Mouse (Mus musculus) kidney, embryonic 16.5 days (tissue): ENCODE measurements at regions not wholly inside any gene's neighbourhood (a gene's known extent, or its start where the extent isn't known, plus 50 kb on each side); places are given as distances from the start of the nearest gene placed in this dataset.

Source experiments
- ATAC-seq: fragments of 200-750 bp; cut with Nextera tagmentation; 2 replicates; pipeline ENCODE4 v1.8.0; 2017; ENCODE audit warnings: moderate TSS enrichment; ENCODE audit not compliant: low FRiP score, low TSS enrichment
- H3K27ac ChIP-seq: fragments of 300-500 bp; sonication (generic); 2 replicates; pipeline ENCODE4 v1.5.1; 2014; ENCODE audit warnings: low read length
- H3K27me3 ChIP-seq: fragments of 300-500 bp; sonication (generic); 2 replicates; pipeline ENCODE4 v1.6.1; 2014; ENCODE audit warnings: low read length, control low read depth, mixed read lengths; ENCODE audit not compliant: insufficient read depth
- H3K36me3 ChIP-seq: fragments of 300-500 bp; sonication (generic); 2 replicates; pipeline ENCODE4 v1.6.1; 2014; ENCODE audit warnings: low read length, control low read depth, mixed read lengths; ENCODE audit not compliant: insufficient read depth
- H3K4me1 ChIP-seq: fragments of 300-500 bp; sonication (generic); 2 replicates; pipeline ENCODE4 v1.6.1; 2014; ENCODE audit warnings: low read length, control low read depth, mixed read lengths; ENCODE audit not compliant: insufficient read depth
- H3K4me2 ChIP-seq: fragments of 300-500 bp; sonication (generic); replicated peaks from 2 replicates; pipeline ENCODE4 v1.6.1; 2014; ENCODE audit warnings: low read depth, low read length
- H3K4me3 ChIP-seq: fragments of 300-500 bp; sonication (generic); 2 replicates; pipeline ENCODE4 v1.5.1; 2014; ENCODE audit warnings: mild to moderate bottlenecking, low read length
- H3K9ac ChIP-seq: fragments of 300-500 bp; sonication (generic); replicated peaks from 2 replicates; pipeline ENCODE4 v1.6.1; 2014; ENCODE audit warnings: low read length
- H3K9me3 ChIP-seq: fragments of 300-500 bp; sonication (generic); 2 replicates; pipeline ENCODE4 v1.6.1; 2016; ENCODE audit warnings: low read length, control low read depth
- WGBS: fragments of 180-500 bp; shearing (Covaris S2); extraction: QIAGEN DNeasy Blood & Tissue Kit; methylation state at CpG from one replicate; pipeline ENCODE4 v1.1.7; 2014; 5-methylcytosine and 5-hydroxymethylcytosine counted together

DNA sequence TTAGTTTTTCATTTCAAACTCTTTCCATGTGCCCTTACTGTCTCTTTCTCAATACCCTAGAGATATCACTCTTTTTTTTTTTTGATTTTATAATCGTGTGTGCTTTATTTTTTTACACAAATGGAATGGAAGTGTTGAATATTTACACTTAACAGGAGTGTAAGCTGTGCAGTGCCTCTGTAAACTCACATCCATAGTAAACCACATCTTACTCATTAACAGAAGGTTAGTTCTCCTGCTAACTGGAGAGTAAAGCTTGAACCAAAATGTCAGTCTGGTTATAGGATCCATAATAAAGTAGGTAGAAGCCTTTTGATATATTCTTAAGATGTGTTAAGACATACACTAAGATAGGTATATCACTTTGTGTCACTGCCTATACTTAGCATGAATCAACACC, 1160.5 kb upstream of the Tenm3 start:
- Histone ChIP-seq H3K36me3 (no peaks in the 10 kb centered on the region), H3K4me2 (no peak overlapping the region), H3K4me3 (no peak overlapping the region), H3K9ac (no peak overlapping the region), H3K9me3 (no peaks in the 10 kb centered on the region; the same call in 1 of the 2 replicates), H3K27ac (no peak overlapping the region), H3K27me3 (no peaks in the 10 kb centered on the region), H3K4me1 (no peaks in the 10 kb centered on the region)
- WGBS, result 44% methylated on average over 1 of the region's 1 CpGs
- ATAC-seq, result peak; percentile 73; the same call in 1 of the 2 replicates

DNA sequence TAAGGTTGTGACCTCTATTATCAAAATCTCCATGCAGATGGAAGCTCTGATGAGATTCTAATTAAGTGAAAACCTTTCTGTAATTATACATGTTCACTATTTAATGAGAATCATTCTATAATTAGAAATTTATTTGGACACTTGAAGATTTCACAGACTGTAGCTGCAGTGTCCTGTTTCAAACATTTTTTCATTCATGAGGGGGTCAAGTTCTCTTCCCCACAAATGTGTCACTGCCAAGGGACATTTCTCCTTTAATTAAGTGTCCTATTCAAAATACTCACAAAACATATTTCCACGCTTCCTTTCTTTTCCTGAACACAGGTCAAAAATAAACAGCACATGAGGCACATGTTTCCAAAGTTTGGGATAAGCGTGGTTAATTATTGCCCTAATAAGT, 1159.9 kb upstream of the Tenm3 start:
- Histone ChIP-seq H3K4me1 (no peaks in the 10 kb centered on the region), H3K9ac (no peak overlapping the region), H3K4me3 (no peak overlapping the region), H3K27me3 (no peaks in the 10 kb centered on the region), H3K4me2 (no peak overlapping the region), H3K9me3 (no peaks in the 10 kb centered on the region), H3K36me3 (no peaks in the 10 kb centered on the region), H3K27ac (no peak overlapping the region)
- no peak for ATAC-seq
- 72% methylated on average over 2 of the region's 2 CpGs for WGBS

DNA sequence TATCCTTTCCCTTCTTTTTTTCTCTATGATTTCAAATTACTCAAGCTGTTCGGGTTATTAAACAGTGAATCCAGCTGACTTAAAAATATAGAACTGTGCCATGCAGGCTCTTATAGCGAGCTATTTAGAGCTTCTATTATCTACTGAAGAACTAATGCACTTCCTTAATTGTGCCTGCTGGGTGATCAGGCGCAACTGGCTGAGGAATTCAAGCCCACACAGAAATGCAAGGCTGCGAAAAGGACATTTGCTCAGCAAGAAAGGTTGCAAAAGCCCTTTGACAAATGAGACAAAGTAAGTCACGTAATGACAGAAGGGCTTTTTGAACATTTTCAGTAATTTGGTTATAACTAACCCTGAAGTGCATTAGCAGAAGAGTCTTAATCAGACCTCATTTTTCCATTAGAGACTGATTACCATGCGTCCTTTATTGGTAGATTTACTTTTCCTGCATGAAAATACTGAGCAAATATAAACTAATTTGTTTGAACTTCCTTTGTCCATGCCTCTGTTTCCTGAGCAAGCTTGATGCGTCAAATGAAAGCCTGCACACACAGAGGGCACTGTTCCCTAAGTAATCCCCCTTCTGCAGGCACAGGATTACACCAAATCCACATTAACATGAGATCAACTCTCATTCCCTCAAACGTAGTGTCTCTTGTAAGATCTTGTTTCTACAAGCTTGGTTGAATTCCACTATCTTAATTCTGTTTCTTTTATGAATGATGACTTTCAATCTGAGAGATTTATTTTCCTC, 1154.7 kb upstream of the Tenm3 start:
- Histone ChIP-seq H3K4me2 (no peak overlapping the region), H3K36me3 (no peaks in the 10 kb centered on the region), H3K9me3 (no peaks in the 10 kb centered on the region), H3K27ac (no peak overlapping the region), H3K9ac (no peak overlapping the region), H3K4me3 (no peak overlapping the region), H3K4me1 (no peaks in the 10 kb centered on the region), H3K27me3 (no peaks in the 10 kb centered on the region)
- 52% methylated on average over 8 of the region's 8 CpGs for WGBS
- ATAC-seq, result no peak
